Mouse (Mus musculus): ENCODE measurements at regions not wholly inside any gene's neighbourhood (a gene's known extent, or its start where the extent isn't known, plus 50 kb on each side); places are given as distances from the start of the nearest gene placed in this dataset.

DNA sequence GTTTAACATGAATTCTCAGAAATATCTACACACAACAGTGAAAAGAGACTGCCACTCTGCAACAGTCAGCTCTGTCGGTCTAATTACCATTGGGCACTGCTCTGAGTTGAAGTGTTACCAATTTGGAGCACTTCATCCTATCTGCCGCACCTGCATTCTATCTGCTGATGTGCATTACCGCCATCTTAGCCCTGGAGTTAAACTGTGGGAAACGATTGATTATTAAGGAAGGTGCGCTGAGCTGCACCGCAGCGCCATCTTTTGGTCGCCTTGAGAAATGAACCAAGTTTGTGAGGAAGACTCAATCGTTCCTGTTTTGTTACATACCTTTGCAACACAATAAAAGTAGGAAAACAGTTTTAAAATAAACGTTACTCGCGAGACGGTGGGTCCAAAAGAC lies 110.5 kb downstream of the Rergl start:
- DNase-seq (ENCODE audit: low read depth): no peak

DNA sequence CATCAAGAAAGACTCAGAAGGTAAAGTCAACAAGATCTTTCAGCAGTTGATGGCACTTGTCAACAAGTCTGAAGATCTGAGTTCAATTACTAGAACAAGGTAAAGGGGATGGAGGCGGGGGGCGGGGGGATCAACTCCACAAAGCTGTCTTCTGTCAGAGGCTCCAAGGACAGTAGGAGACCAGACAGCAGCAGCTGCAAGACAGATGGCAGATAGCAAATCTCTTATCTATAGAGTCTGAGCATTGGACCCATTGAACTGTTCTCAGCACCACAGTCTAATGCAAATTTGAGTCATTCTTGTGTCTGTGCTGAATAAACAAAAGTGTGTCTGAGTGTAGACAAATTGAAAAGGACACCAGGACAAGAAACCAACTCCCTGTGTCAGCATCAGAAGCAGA lies 150.8 kb downstream of the Rergl start:
- no peak for DNase-seq (ENCODE audit: low read depth)

DNA sequence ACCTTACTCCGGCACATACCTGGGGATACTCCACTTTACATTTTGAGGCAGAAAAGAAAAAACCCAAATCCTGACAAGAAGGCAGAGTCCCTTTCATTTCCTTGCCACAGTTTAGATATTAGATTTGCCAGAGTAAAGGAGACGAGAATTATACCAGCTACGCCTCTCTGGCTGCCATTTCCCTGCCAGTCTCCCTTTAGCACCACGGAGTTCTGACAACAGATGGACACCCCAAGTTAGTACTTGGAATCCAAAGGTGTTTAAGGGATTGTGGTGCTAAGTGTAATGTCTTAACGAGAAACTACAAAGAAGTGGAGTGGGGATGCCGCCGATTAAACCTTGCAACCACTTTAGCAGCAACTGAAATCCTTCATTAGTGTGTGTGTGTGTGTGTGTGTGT lies 176.6 kb downstream of the Rergl start:
- DNase-seq (ENCODE audit: low read depth): no peak

DNA sequence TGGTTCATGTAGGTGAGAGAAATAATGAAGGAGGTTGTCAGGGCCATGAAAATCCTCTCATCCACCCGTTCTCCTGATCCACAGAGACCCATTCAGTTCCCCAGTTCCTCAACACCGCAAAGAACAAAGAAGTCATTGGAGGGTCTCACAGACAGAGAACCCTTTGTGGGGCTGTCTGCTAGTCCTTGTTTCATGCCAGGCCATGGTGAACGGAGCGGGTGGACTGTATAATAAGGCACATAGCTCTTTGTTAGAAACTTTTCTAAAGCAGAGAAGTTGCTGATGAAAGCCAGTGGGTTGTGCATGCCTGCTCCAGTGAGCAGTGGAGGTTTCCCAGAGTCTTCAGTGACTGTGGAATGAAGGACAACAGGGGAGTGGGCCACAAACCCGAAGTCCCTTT lies 194.1 kb downstream of the Rergl start:
- DNase-seq (ENCODE audit: low read depth): no peak

DNA sequence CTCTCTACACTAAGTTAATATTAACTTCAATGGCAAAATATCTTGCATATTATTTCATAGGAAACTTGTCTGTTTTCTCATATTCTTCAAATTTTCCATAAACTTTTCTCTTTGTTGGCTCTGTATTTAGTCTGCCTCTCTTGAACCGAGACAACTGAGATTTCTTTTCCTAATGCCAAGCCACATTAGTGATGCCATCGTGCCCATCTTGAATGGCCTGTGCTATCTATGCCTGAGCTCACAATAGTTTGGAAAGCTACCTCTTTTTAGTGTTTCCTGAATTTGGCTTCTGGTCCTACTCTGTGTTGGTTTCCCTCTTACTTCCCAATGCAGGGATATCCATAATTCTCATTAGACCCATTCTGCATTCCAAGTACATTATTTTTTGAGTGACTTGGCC lies 197.5 kb downstream of the Rergl start:
- DNase-seq (ENCODE audit: low read depth): no peak

DNA sequence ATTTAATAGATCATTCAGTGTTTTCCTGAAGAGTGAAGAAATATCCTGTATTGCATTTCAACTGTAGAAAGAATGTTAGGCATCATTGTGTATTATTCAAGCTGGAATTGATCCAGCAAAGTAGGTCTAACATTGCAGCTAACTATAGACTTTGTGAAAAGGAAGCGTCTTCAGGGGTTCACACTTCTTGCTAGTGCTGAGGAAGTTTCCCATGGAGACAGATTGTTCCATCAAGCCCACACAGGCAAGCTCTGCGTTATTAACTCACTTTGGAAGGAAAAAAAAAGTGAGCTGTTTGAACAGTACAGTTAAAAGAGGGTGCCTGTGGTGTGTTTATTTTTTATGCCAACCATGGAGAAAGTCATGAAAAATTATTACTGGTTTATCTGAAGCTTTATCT lies 206.1 kb downstream of the Rergl start:
- DNase-seq (ENCODE audit: low read depth): no peak

DNA sequence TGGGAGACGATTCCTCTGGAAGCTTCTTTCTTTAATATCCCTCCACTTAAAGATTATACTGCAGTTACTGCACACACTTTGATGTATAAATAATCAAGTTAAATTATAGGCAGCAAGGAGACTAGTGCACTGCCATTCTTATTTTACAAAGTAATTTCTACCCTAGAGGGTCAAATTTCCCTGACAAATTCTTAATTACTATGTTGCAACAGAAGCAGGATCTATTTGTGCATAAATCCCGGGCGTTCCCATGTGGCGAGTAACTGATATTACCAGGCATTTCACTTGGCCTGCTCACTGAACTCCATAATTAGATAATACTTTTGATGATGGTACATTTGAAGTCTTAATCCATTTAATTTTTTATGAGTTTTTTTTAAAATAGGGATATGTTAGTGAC lies 222.7 kb downstream of the Rergl start:
- no peak for DNase-seq (ENCODE audit: low read depth)

DNA sequence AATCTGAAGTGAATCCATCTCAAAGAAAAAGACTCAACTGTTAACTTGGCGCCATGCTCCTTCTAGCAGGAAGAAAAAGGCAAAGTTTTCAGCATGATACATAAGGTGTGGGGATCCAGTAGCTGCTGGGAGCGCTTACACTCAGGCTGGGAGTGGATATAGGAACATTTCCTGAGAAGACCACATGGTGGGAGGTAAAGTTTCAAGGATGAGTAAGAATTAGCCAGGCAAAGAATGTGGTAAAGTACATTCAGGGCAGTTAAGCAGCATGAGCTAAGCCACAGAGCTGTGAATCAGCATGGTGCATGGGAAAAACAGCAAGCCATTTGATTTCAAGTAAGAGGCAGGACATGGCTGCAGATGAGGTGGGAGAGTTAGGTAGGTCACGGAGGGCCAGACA lies 226.3 kb downstream of the Rergl start:
- no peak for DNase-seq (ENCODE audit: low read depth)

DNA sequence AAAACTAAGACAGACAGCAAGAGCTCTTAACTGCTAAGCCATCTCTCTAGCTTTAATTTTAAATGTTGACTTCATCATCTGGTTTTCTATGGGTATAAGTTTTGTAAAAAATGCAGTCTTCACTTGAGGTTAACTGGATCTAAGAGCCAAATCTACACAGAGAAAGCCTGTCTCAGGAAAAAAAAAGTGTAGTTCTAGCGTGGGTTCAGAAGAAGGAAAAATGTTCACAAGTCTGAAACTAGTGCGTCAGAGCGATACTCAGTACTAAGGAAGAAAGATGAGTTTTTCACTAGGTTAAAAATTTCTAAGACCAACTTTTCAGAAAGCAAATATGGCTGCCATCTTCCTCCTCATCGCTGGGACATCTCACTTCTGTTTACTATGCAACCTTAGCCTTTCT lies 248.1 kb downstream of the Rergl start:
- DNase-seq (ENCODE audit: low read depth): no peak

DNA sequence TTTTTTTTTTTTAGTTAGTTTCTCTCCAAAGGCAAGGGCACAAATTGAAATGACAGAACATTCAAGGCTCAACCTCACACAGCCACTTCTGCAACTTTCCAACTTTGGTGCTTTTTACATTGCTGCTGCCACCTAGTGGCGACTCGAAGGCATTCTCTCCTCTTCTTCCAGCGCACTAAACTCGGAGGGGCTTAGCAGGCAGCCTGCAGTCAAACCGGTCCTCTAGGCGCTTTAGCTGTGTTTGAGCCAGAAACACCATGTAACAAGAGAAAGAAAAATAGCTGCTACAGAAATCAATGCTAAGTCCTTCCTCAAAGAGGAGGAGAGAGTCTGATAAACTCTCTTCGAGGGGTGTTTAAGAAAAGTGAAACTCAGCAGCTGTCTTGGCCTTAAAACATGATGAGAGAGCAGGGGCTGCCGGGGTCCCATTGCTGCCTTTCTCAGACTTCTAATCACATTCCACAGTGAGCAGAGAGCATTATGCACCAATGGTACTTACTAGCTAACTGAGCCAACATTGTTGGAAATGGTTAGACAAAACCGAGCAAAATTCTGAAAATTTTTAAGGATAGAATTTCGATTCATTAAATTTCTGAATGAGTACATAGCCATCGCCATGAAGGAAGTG lies 252.7 kb downstream of the Rergl start:
- DNase-seq (ENCODE audit: low read depth): peak; percentile 4

DNA sequence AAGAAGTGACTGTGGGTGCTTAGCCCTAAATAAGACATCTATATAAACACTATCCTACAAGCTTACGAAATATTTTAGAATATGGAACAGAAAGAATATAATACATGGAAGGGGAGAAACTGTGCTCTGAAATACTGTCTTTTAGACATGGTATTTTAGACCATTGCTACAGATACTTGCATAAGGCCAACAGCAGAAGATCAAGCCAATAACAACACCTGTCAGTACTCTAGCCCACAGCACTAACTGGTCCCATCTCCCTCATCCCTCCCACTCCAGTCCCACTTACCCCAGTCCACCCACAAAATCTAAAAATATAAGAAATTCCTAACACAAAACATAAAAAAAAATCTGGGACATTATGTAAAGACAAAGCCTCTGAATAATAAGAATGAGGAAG lies 275.6 kb downstream of the Rergl start:
- DNase-seq (ENCODE audit: low read depth): no peak

DNA sequence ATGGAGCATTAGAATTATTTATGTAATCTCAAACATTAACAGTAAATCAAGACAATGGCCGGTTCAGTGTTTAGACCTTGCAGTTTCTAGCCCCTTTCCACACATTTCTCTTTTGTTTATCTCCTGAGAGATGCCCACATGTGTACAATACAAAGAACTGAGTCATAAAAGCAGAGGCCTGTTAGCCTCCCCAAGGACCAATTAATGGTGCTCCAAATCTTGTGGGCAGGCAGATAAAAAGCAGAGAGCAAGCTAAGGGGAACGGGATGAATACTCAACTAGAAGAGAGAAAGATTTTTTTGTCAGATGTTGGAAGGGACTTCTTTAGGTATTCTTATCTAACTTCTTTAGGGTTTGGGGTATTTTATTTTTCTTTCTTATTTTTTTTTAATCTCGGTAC lies 287.3 kb downstream of the Rergl start:
- DNase-seq (ENCODE audit: low read depth): no peak

DNA sequence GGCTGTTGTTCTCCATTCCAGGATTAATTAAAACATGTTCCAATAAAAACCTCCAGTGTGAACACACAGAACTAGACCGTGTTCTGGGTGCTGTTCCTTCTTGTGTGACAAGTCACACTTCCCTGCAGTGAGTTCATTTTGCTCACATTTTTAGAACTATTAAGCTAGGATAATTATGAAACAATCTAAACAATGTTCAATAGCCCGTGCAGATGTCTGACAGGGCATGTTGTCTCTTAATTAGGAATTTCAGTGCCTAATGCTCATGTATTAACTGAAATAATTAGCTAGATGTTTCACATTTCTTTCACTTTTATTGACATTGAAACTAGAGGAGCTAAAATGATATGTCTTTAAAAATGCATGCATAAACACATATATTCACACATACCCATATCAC lies 291.5 kb downstream of the Rergl start:
- DNase-seq (ENCODE audit: low read depth): no peak

DNA sequence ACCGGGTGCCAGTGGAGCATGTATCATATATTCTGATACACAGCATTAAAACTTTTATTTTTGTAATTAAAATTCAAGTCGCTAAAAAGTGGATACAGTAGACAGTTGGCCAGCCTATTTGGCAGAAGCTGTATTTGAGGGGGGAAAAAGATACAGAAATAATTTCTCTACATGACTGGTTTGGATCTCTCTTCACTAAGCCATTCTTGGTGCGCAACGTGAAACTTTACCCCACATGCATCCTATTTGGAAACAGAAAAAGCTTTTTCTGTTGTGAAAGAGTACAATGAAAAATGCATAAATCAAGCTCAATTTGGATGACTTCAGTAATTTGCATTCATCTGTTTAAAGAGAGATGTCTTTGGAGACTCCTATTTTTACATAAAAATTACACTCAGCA lies 303.2 kb downstream of the Rergl start:
- DNase-seq (ENCODE audit: low read depth): no peak

DNA sequence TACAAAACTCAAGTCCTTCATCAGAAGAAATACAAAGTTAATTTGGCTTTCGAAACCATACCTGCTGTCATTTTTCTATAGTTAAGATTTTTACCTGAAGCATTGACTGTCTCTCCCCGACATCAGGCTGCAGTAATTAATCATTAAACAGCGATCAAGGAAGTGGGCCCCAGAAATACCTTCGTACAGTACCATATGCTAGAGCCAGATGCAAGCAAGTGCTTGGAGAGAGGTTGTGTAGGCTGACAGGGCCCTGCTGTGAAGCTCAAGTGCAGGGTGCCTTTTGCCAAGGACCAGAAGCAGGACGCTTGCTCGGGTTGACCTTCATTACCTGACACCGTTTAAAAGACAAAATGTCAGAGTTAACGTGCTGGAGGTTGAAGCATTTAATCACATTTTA lies 315.3 kb downstream of the Rergl start:
- no peak for DNase-seq (ENCODE audit: low read depth)

DNA sequence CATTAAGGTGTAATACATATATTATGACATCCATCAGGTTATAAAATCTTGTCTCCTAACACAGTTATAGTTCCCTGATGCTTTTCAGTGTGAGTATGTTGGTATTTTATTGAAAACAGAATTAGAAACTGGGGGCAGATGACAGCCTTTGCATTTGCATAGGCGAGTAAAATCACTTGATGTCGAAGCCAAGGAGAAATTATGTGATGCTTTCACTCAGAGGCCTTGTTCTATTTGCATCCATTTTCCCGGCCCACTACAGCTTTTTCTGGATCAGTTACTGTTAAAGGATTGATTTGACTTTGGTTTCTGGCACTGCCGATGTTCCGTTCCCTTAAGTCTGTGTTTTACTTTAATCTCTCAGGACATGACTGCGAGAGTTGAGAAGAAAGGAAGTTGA lies 341.4 kb downstream of the Rergl start:
- no peak for DNase-seq (ENCODE audit: low read depth)

DNA sequence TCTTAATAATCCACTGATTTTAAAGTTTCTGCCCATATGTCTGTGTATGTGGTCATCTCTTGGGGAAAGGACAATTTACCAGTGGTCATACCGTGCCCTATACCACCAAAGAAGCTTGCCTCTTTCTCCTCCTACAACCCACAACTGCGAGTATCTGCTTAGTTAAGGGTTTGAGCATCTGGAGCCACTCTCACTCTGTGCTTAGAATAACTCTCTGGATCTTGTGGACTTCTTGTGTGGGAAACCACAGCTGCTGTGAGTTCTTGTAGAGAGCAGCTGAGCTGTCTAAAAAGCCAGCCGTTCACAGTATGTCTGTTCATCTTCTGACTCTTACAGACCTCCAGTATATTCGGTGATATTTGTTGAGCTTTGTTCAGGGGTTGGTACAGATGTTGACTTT lies 342.0 kb downstream of the Rergl start:
- no peak for DNase-seq (ENCODE audit: low read depth)

DNA sequence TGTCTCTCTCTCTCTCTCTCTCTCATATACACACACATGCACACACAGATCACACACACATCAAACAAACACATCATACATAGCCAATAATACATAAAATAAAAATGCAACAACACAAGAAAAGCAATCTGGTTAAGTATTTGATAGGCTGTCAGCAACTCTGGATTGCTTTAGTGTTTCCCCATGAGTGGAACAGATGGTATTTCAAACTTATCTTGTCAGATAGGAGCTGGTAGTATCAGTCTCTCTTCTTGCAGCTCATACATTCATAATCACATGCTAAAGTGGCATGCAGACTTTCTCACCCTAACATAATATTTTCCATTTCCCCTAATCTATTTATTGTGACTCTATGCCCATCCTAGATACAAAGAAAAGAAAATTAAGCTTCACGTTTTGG lies 347.0 kb downstream of the Rergl start:
- no peak for DNase-seq (ENCODE audit: low read depth)

DNA sequence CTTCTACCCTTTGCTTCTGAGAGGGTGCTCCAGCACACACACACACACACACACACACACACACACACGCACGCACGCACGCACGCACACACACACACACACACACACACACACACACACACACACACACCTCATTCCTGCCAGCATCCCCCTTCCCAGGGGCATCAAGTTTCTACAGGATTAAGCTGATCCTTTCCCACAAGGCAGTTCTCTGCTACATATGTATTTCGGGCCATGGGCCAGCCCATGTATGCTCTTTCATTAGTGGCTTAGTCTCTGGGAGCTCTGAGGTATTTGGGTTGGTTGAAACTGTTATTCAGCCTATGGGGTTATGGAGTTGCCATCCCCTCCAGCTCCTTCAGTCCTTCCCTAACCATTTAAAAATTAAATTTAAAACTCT lies 366.1 kb downstream of the Rergl start:
- DNase-seq (ENCODE audit: low read depth): no peak

DNA sequence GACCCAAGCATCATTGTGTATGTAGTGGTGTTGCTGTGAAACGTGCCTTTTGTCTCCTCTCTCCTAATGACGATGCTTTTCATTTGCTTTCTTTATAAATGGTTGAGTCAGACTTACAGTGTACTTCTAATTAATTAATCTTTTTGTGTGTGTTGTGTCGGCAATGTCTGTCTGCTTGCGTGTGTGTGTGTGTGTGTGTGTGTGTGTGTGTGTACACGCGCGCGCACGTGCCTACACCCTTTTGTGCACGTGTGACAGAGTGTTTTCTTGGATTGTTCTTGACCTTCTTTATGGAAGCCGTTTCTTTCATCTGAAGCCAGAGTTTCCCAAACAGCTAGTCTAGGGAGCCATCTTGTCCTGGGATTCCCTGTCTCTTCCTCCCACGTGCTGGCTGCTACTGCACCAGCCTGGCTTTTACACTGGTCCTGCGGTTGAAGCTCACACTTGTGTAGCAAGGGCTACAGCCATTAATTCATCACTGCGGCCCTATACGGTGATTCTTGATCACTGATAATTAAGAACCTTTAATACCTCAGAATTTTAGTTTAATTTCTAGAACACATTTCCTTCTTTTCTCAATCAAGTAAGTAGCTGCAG lies 369.6 kb downstream of the Rergl start:
- DNase-seq (ENCODE audit: low read depth): no peak

DNA sequence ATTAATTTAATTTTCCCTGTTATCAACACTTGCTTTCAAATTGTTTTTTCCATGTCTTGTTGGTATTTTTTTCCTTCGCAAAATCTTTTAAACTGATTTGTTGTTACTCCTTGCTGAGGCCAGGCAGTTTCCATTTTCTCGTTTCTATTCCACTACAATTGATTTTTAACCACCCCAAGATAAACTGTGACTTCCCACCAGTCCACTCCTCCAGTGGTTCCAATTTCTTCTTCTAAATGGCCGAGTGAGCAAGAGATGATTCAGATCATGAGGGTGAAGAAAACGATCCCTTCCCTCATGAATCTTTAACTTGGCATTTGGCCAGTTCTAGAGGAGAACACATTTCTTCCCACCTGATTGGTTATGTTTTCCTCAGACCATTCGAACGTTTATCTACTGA lies 393.5 kb downstream of the Rergl start:
- DNase-seq (ENCODE audit: low read depth): no peak

DNA sequence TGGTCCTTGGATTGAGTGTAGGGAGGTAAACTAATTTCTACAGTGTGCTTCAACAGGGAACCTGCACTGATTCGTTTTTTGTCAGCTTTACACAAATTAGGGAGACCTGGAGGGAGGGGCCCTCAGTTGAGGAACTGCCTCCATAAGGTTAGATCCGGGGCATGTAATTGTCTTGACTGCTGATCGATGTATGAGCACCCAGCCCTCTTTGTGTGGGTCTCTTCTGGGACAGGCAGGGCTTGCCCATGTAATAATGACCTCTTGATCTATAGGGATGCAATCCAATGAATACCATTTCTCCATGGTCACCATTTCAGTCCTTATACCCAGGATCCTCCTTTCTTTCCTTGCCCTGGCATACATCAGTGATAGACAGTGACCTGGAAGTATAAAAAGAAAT lies 398.4 kb downstream of the Rergl start:
- DNase-seq (ENCODE audit: low read depth): no peak

DNA sequence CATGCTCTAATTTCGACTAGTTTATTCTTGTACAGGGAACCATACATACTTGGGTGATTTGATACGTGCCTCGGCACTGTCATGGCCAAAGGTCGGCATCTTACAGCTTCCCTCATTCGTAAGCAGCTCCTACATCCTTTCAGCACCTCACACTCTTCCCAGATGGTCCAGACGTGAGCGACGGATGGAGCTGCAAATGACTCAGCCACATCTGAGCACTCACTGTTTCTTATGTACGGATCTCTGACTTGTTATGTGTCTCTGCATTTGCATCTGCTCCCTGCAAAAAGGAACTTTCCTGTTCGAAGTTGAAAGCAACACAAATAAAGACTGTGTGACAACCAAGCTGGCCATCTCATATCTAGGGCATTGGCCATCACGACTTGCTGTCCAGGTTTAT lies 402.5 kb downstream of the Rergl start:
- DNase-seq (ENCODE audit: low read depth): no peak

DNA sequence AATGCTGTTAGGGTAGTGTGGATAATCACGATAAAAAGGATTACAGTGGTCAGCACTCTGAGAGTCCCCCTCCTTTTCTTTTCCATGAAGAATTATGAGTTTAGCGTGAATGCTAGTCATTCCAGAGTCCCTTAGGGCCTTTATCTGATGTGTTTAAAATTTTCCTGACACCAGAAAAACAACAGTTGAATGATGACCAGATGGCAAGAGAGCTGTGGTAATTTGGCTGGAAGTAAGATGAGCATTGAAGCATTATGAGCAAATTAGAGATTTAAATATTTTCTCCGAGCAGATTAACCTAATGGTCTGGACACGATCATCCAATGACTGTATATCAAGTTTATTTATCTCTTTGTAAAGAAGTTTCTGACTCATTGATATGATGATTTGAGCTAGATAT lies 417.1 kb upstream of the Igbp1b start:
- no peak for DNase-seq (ENCODE audit: low read depth)

DNA sequence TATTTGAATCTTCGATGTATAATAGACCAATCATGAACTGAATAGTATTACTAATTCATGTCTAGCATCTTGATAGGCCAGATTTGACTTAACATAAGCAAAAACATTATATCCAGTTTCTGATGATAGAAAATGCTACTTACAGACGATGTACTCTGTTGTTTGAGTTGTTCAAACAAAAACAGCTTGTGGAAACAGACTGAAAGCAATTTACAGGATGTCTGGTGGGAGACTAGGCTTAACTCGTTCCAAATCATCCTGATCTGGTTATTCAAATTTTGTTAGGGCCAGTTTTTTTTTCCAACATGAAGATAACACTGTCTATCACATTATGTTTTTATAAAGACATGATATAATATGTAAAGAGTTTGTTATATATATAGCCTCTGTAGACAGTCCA lies 369.4 kb upstream of the Igbp1b start:
- DNase-seq (ENCODE audit: low read depth): no peak

Measured in induced T-regulatory cell, adult 2 months (primary cell).